9 mouse cellular contexts compared by ENCODE assay signal in genomic region chr2:130423397-130424125, GRCm38 (mm10). TPM values are rescaled to one million over a fixed set of nuclear protein-coding genes. Genes with fewer than 3 reads are reported as not detected.
DNase-seq lines count a peak whose midpoint lies in the region; ATAC-seq and TF ChIP-seq lines count a peak whose summit lies in the region.
"Had no signal": no experiment of that assay in that cellular context is flagged by ENCODE, and none has a peak within 500 bp of the region (broad histone marks: within the 10 kb centered on the region; RNA-seq: fewer than 3 reads in every experiment).

No protein-coding gene starts in this region.

- peak overlapping the region; percentile 96 for H3K4me3 ChIP-seq in bone marrow macrophage, adult 2 months (ENCODE audit: insufficient read depth, low read length)
- peak overlapping the region; percentile 91 for H3K4me3 ChIP-seq in heart, embryonic 15.5 days
- peak overlapping the region; percentile 73 to 81 for H3K4me3 ChIP-seq in liver, embryonic 14.5 days (ENCODE audit: insufficient read depth in 1 of 2, low read depth in 2 of 2, low read length in 2 of 2)

- peak; percentile 64 for ATAC-seq in erythroblast, adult 5-6 weeks (replicated peaks; ENCODE audit: low FRiP score, poor library complexity, severe bottlenecking)
- ATAC-seq in heart, embryonic 15.5 days (replicated peaks; ENCODE audit: insufficient number of reproducible peaks, insufficient read depth, low FRiP score, low read depth) = peak; percentile 59
- ATAC-seq in liver, embryonic 14.5 days (ENCODE audit: insufficient read depth) = peak; percentile 68

- no peak for TF ChIP-seq EP300 in liver, embryonic 14.5 days (IDR thresholded peaks at IDR 0.05; ENCODE audit: low read depth)

- TF ChIP-seq CTCF in bone marrow macrophage, adult 2 months (IDR thresholded peaks at IDR 0.05; ENCODE audit: low read depth, low read length) = no peak
- no peak for TF ChIP-seq CTCF in liver, embryonic 14.5 days (IDR thresholded peaks at IDR 0.05; ENCODE audit: low read depth)

- H3K27me3 ChIP-seq in heart, embryonic 15.5 days = no peaks in the 10 kb centered on the region
- no peaks in the 10 kb centered on the region for H3K27me3 ChIP-seq in liver, embryonic 14.5 days (ENCODE audit: control insufficient read depth, insufficient read depth, low read length)

- peaks cover 21% of the 10 kb centered on the region for H3K4me1 ChIP-seq in bone marrow macrophage, adult 2 months (ENCODE audit: control insufficient read depth, insufficient read depth, low read length)
- H3K4me1 ChIP-seq in heart, embryonic 15.5 days (replicated peaks) = peaks cover 12% of the 10 kb centered on the region
- peaks cover 10 to 11% of the 10 kb centered on the region in 2 experiments for H3K4me1 ChIP-seq in liver, embryonic 14.5 days (replicated peaks; ENCODE audit: control insufficient read depth in 2 of 2, insufficient read depth in 2 of 2, low read length in 1 of 2)

- WGBS in heart, embryonic 15.5 days = 13% methylated on average over 49 of the region's 49 CpGs
- WGBS in liver, embryonic 14.5 days (ENCODE audit: insufficient replicate concordance) = 15% methylated on average over 49 of the region's 49 CpGs

- H3K4me2 ChIP-seq in heart, embryonic 15.5 days = peak overlapping the region; percentile 94
- H3K4me2 ChIP-seq in liver, embryonic 14.5 days (ENCODE audit: low read depth) = peak overlapping the region; percentile 99

- peak overlapping the region; percentile 71 for H3K27ac ChIP-seq in bone marrow macrophage, adult 2 months (ENCODE audit: insufficient read depth, low read depth, low read length)
- H3K27ac ChIP-seq in heart, embryonic 15.5 days = peak overlapping the region; percentile 91
- peak overlapping the region; percentile 48; the same call in 1 of the 2 replicates for H3K27ac ChIP-seq in liver, embryonic 14.5 days

- H3K9me3 ChIP-seq in heart, embryonic 15.5 days (replicated peaks) = no peaks in the 10 kb centered on the region
- no peaks in the 10 kb centered on the region for H3K9me3 ChIP-seq in liver, embryonic 14.5 days (ENCODE audit: control insufficient read depth, low read length)

- DNase-seq in CD8-positive naive resting alpha-beta T cell, adult 2 months (ENCODE audit: low read depth in 2 of 2, low spot score in 2 of 2) = peak; percentile 68 to 72
- DNase-seq in kidney, postnatal 14 days = peak; percentile 85
- peak in 2 of 3 experiments; percentile 38 to 43 for DNase-seq in liver, embryonic 14.5 days (ENCODE audit: low read depth in 3 of 3, low spot score in 3 of 3)
- peak; percentile 86 for DNase-seq in neural tube, embryonic 10.5 days (ENCODE audit: extremely low spot score, low spot score)
- peak; percentile 88 for DNase-seq in testis, postnatal 10 days (ENCODE audit: low spot score)

- TF ChIP-seq POLR2A in bone marrow macrophage, adult 2 months (IDR thresholded peaks at IDR 0.05; ENCODE audit: borderline replicate concordance, low read depth, low read length) = no peak

- peaks cover 6% of the 10 kb centered on the region; the same call in 1 of the 2 replicates for H3K36me3 ChIP-seq in heart, embryonic 15.5 days
- no peaks in the 10 kb centered on the region for H3K36me3 ChIP-seq in liver, embryonic 14.5 days (replicated peaks; ENCODE audit: control insufficient read depth, insufficient read depth, low read depth)

- peak overlapping the region; percentile 86 for H3K9ac ChIP-seq in heart, embryonic 15.5 days
- H3K9ac ChIP-seq in liver, embryonic 14.5 days (replicated peaks) = peak overlapping the region; percentile 91

RNA-seq across cellular contexts. Expression of gene Vps16, which starts 0.6 kb away (rescaled TPM):
- polyA plus RNA-seq in bone marrow macrophage, adult 2 months (2012; ENCODE audit: insufficient read depth, insufficient read length, missing spikeins) = 121 and 124 TPM in 2 replicates
- total RNA-seq in erythroblast, adult 5-6 weeks (2015; ENCODE audit: low replicate concordance) = 35.1 and 78.4 TPM in 2 replicates
- total RNA-seq in erythroblast, adult 5-6 weeks (2017; ENCODE audit: low replicate concordance) = 37.1 and 47.7 TPM in 2 replicates
- 49.0 and 58.2 TPM in 2 replicates for polyA plus RNA-seq in heart, embryonic 15.5 days (2015; fragmentation: Nextera tagmentation; extraction: Ambion mirVana)
- polyA plus RNA-seq in liver, embryonic 14.5 days (2012; rRNA removed) = 34.1 and 38.3 TPM in 2 replicates
- 26.8 and 31.3 TPM in 2 replicates for polyA plus RNA-seq in liver, embryonic 14.5 days (2014; fragmentation: Nextera tagmentation; extraction: Ambion mirVana)

RNA-seq across cellular contexts. Expression of gene Pced1a, which starts 0.9 kb away (rescaled TPM):
- 14.1 and 15.7 TPM in 2 replicates for polyA plus RNA-seq in bone marrow macrophage, adult 2 months (2012; ENCODE audit: insufficient read depth, insufficient read length, missing spikeins)
- total RNA-seq in erythroblast, adult 5-6 weeks (2015; ENCODE audit: low replicate concordance) = 2.1 and 6.0 TPM in 2 replicates
- 1.7 and 2.8 TPM in 2 replicates for total RNA-seq in erythroblast, adult 5-6 weeks (2017; ENCODE audit: low replicate concordance)
- 7.1 and 7.2 TPM in 2 replicates for polyA plus RNA-seq in heart, embryonic 15.5 days (2015; fragmentation: Nextera tagmentation; extraction: Ambion mirVana)
- polyA plus RNA-seq in liver, embryonic 14.5 days (2012; rRNA removed) = 5.6 and 6.7 TPM in 2 replicates
- 2.1 and 3.3 TPM in 2 replicates for polyA plus RNA-seq in liver, embryonic 14.5 days (2014; fragmentation: Nextera tagmentation; extraction: Ambion mirVana)

RNA-seq across cellular contexts. Expression of gene Tmem239, which starts 17.3 kb away (rescaled TPM):
- polyA plus RNA-seq in bone marrow macrophage, adult 2 months (2012; ENCODE audit: insufficient read depth, insufficient read length, missing spikeins) = not detected in 2 replicates
- total RNA-seq in erythroblast, adult 5-6 weeks (2015; ENCODE audit: low replicate concordance) = not detected in 2 replicates
- not detected in 2 replicates for total RNA-seq in erythroblast, adult 5-6 weeks (2017; ENCODE audit: low replicate concordance)
- not detected in 2 replicates for polyA plus RNA-seq in heart, embryonic 15.5 days (2015; fragmentation: Nextera tagmentation; extraction: Ambion mirVana)
- not detected in 2 replicates for polyA plus RNA-seq in liver, embryonic 14.5 days (2012; rRNA removed)
- polyA plus RNA-seq in liver, embryonic 14.5 days (2014; fragmentation: Nextera tagmentation; extraction: Ambion mirVana) = not detected in 2 replicates

RNA-seq across cellular contexts. Expression of gene 1700020A23Rik, which starts 18.5 kb away (rescaled TPM):
- polyA plus RNA-seq in bone marrow macrophage, adult 2 months (2012; ENCODE audit: insufficient read depth, insufficient read length, missing spikeins) = not detected in 2 replicates
- total RNA-seq in erythroblast, adult 5-6 weeks (2015; ENCODE audit: low replicate concordance) = not detected in 2 replicates
- total RNA-seq in erythroblast, adult 5-6 weeks (2017; ENCODE audit: low replicate concordance) = not detected in 2 replicates
- polyA plus RNA-seq in heart, embryonic 15.5 days (2015; fragmentation: Nextera tagmentation; extraction: Ambion mirVana) = not detected in 2 replicates
- not detected in 2 replicates for polyA plus RNA-seq in liver, embryonic 14.5 days (2012; rRNA removed)
- not detected in 2 replicates for polyA plus RNA-seq in liver, embryonic 14.5 days (2014; fragmentation: Nextera tagmentation; extraction: Ambion mirVana)

RNA-seq across cellular contexts. Expression of gene Gm28372, which starts 18.5 kb away (rescaled TPM):
- polyA plus RNA-seq in bone marrow macrophage, adult 2 months (2012; ENCODE audit: insufficient read depth, insufficient read length, missing spikeins) = not detected in 2 replicates
- total RNA-seq in erythroblast, adult 5-6 weeks (2015; ENCODE audit: low replicate concordance) = not detected in 2 replicates
- total RNA-seq in erythroblast, adult 5-6 weeks (2017; ENCODE audit: low replicate concordance) = not detected in 2 replicates
- polyA plus RNA-seq in heart, embryonic 15.5 days (2015; fragmentation: Nextera tagmentation; extraction: Ambion mirVana) = not detected in 2 replicates
- polyA plus RNA-seq in liver, embryonic 14.5 days (2012; rRNA removed) = not detected in 2 replicates
- not detected in 2 replicates for polyA plus RNA-seq in liver, embryonic 14.5 days (2014; fragmentation: Nextera tagmentation; extraction: Ambion mirVana)
- polyA plus RNA-seq: gonadal fat pad, adult 2 months had no signal

Comparison
In these comparisons a context has a peak if more than half of its experiments do, and no peak if none do; other contexts are left out.
1. Peak in every context shown above with its lines: DNase-seq, ATAC-seq, H3K4me3 ChIP-seq and H3K27ac ChIP-seq.